In the genomic region with DNA sequence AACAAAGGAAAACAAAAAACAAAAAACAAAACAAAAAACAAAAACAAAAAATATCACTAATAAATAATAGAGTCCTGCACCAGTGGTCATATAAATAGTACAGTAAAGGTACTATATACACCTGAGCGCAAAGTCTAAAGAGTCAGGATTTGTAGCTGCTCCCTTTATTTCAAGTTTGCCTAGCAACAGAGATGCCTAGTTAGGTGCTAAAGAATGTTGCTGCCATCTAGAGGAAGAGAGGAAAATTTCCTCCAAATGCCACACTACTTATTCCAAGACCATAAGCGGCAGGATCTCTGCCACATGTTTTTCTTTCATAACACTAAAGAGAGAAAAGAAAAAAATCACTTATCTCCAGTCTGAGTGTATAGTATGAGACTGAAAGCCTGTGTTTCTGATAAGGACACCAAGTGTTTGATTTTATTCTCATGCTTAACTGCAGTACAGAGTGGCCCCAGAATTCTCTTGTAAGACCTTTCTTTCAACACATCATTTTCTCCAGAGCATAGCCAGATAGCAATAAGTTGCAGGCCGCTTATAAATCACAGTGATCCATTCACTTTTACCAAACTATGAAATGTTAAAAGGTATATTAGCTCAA, we compare ENCODE assay signal across 9 mouse cellular contexts. TPM values are rescaled to one million over a fixed set of nuclear protein-coding genes. Genes with fewer than 3 reads are reported as not detected.
DNase-seq lines count a peak whose midpoint lies in the region; ATAC-seq and TF ChIP-seq lines count a peak whose summit lies in the region.
"Had no signal": no experiment of that assay in that cellular context is flagged by ENCODE, and none has a peak within 500 bp of the region (broad histone marks: within the 10 kb centered on the region; RNA-seq: fewer than 3 reads in every experiment).

No protein-coding gene starts in this region.

- H3K4me3 ChIP-seq in heart, postnatal 0 days (ENCODE audit: low read depth, low read length): no peak overlapping the region
- H3K4me3 ChIP-seq in heart, embryonic 12.5 days: no peak overlapping the region
- no peak overlapping the region for H3K4me3 ChIP-seq in ES-Bruce4 (ENCODE audit: low read depth, low read length)
- no peak overlapping the region for H3K4me3 ChIP-seq in limb, embryonic 15.5 days
- no peak overlapping the region for H3K4me3 ChIP-seq in stomach, embryonic 15.5 days (replicated peaks)
- H3K4me3 ChIP-seq: myocyte had no signal

- no peak overlapping the region for H3K27ac ChIP-seq in heart, postnatal 0 days (ENCODE audit: low read depth)
- H3K27ac ChIP-seq in heart, embryonic 12.5 days (ENCODE audit: poor library complexity, severe bottlenecking): no peak overlapping the region
- no peak overlapping the region for H3K27ac ChIP-seq in ES-Bruce4 (ENCODE audit: insufficient read depth, low read length)
- H3K27ac ChIP-seq in limb, embryonic 15.5 days: no peak overlapping the region
- no peak overlapping the region for H3K27ac ChIP-seq in stomach, embryonic 15.5 days

- DNase-seq in heart, postnatal 0 days (ENCODE audit: low spot score): peak; percentile 76
- peak; percentile 83 for DNase-seq in embryo, embryonic 10.5 days (ENCODE audit: low spot score)
- no peak for DNase-seq in gastrocnemius, adult 8-10 months (ENCODE audit: low spot score in 2 of 2)
- DNase-seq in right cerebral cortex, postnatal 4 days: no peak

- peaks cover 3% of the 10 kb centered on the region; the same call in 1 of the 2 replicates for H3K4me1 ChIP-seq in heart, postnatal 0 days (ENCODE audit: control insufficient read depth, insufficient read depth)
- peaks cover 21% of the 10 kb centered on the region for H3K4me1 ChIP-seq in heart, embryonic 12.5 days (replicated peaks)
- H3K4me1 ChIP-seq in ES-Bruce4 (ENCODE audit: control insufficient read depth, insufficient read depth, low read length): no peaks in the 10 kb centered on the region
- H3K4me1 ChIP-seq in limb, embryonic 15.5 days: peaks cover 3% of the 10 kb centered on the region; the same call in 1 of the 2 replicates
- H3K4me1 ChIP-seq in stomach, embryonic 15.5 days: peaks cover 4% of the 10 kb centered on the region; the same call in 1 of the 2 replicates

- H3K4me2 ChIP-seq in heart, postnatal 0 days (ENCODE audit: low read depth, low read length): no peak overlapping the region
- no peak overlapping the region for H3K4me2 ChIP-seq in heart, embryonic 12.5 days
- H3K4me2 ChIP-seq in limb, embryonic 15.5 days: no peak overlapping the region
- no peak overlapping the region for H3K4me2 ChIP-seq in stomach, embryonic 15.5 days

- no peaks in the 10 kb centered on the region for H3K27me3 ChIP-seq in heart, postnatal 0 days (ENCODE audit: control insufficient read depth, insufficient read depth, low read length)
- H3K27me3 ChIP-seq in heart, embryonic 12.5 days (replicated peaks): no peaks in the 10 kb centered on the region
- H3K27me3 ChIP-seq in ES-Bruce4 (ENCODE audit: control insufficient read depth, insufficient read depth, low read length, poor library complexity, severe bottlenecking): no peaks in the 10 kb centered on the region
- no peaks in the 10 kb centered on the region for H3K27me3 ChIP-seq in limb, embryonic 15.5 days
- H3K27me3 ChIP-seq in stomach, embryonic 15.5 days (replicated peaks): no peaks in the 10 kb centered on the region

- peak; percentile 64 for ATAC-seq in heart, postnatal 0 days (ENCODE audit: insufficient read depth, low read depth)
- ATAC-seq in heart, embryonic 12.5 days (ENCODE audit: insufficient number of reproducible peaks, low FRiP score): no peak
- ATAC-seq in limb, embryonic 15.5 days (ENCODE audit: insufficient number of reproducible peaks, low FRiP score, low TSS enrichment, low read depth): 0 out of 2 replicates have a peak, but pooled peaks have one; percentile 66
- peak; percentile 54; the same call in 1 of the 2 replicates for ATAC-seq in stomach, embryonic 15.5 days (ENCODE audit: insufficient read depth, low FRiP score, low read depth)

- H3K9ac ChIP-seq in heart, postnatal 0 days (replicated peaks; ENCODE audit: low read depth, low read length): no peak overlapping the region
- no peak overlapping the region for H3K9ac ChIP-seq in heart, embryonic 12.5 days
- H3K9ac ChIP-seq in ES-Bruce4 (ENCODE audit: low read depth, poor library complexity, severe bottlenecking): no peak overlapping the region
- no peak overlapping the region for H3K9ac ChIP-seq in limb, embryonic 15.5 days
- H3K9ac ChIP-seq in stomach, embryonic 15.5 days: no peak overlapping the region

- 21% methylated on average over 3 of the region's 3 CpGs for WGBS in heart, postnatal 0 days
- 30% methylated on average over 3 of the region's 3 CpGs for WGBS in heart, embryonic 12.5 days
- WGBS in limb, embryonic 15.5 days: 27% methylated on average over 3 of the region's 3 CpGs
- 32% methylated on average over 3 of the region's 3 CpGs for WGBS in stomach, embryonic 15.5 days

- peak; percentile 90 for TF ChIP-seq CTCF in heart, postnatal 0 days (IDR thresholded peaks at IDR 0.05; ENCODE audit: low read depth)
- peak; percentile 15 for TF ChIP-seq CTCF in ES-Bruce4 (IDR thresholded peaks at IDR 0.05; ENCODE audit: low read depth, low read length)

- H3K9me3 ChIP-seq in heart, postnatal 0 days (replicated peaks; ENCODE audit: control insufficient read depth, low read length): 0 out of 2 replicates have a peak, but pooled peaks cover 6% of the 10 kb centered on the region
- H3K9me3 ChIP-seq in heart, embryonic 12.5 days (replicated peaks): 0 out of 2 replicates have a peak, but pooled peaks cover 2% of the 10 kb centered on the region
- no peaks in the 10 kb centered on the region for H3K9me3 ChIP-seq in ES-Bruce4 (replicated peaks; ENCODE audit: control insufficient read depth, insufficient read depth, low read length, poor library complexity, severe bottlenecking)
- H3K9me3 ChIP-seq in limb, embryonic 15.5 days: no peaks in the 10 kb centered on the region
- no peaks in the 10 kb centered on the region for H3K9me3 ChIP-seq in stomach, embryonic 15.5 days

- no peak for TF ChIP-seq EP300 in heart, postnatal 0 days (IDR thresholded peaks at IDR 0.05; ENCODE audit: low read depth)
- TF ChIP-seq EP300 in ES-Bruce4 (IDR thresholded peaks at IDR 0.05; ENCODE audit: insufficient read depth, low read depth, low read length): no peak

- TF ChIP-seq POLR2A in ES-Bruce4 (IDR thresholded peaks at IDR 0.05; ENCODE audit: insufficient read depth, low read length): no peak

- no peaks in the 10 kb centered on the region for H3K36me3 ChIP-seq in heart, postnatal 0 days (replicated peaks; ENCODE audit: control insufficient read depth, insufficient read depth, low read length)
- H3K36me3 ChIP-seq in heart, embryonic 12.5 days: no peaks in the 10 kb centered on the region
- no peaks in the 10 kb centered on the region for H3K36me3 ChIP-seq in ES-Bruce4 (ENCODE audit: control insufficient read depth, insufficient read depth, low read length, poor library complexity, severe bottlenecking)
- H3K36me3 ChIP-seq in limb, embryonic 15.5 days: no peaks in the 10 kb centered on the region
- no peaks in the 10 kb centered on the region for H3K36me3 ChIP-seq in stomach, embryonic 15.5 days

RNA-seq across cellular contexts. Expression of a gene that starts 16.8 kb away (rescaled TPM):
- not detected in 2 replicates for total RNA-seq in heart, postnatal 0 days (2014; rRNA removed; ENCODE audit: low replicate concordance)
- not detected in 2 replicates for polyA plus RNA-seq in heart, postnatal 0 days (2015; fragmentation: Nextera tagmentation; extraction: Ambion mirVana)
- not detected in 2 replicates for polyA plus RNA-seq in heart, embryonic 12.5 days (2016; fragmentation: Nextera tagmentation; extraction: Ambion mirVana)
- polyA plus RNA-seq in ES-Bruce4 (2011; ENCODE audit: insufficient read depth, insufficient read length, low read depth, missing spikeins): not detected in 2 replicates
- not detected in 2 replicates for polyA plus RNA-seq in limb, embryonic 15.5 days (2015; fragmentation: Nextera tagmentation; extraction: Ambion mirVana)
- polyA plus RNA-seq in stomach, embryonic 15.5 days (2015; fragmentation: Nextera tagmentation; extraction: Ambion mirVana): 0.06 TPM in 1 of 2 replicates, not detected in the other
- total RNA-seq in gastrocnemius, adult 8-10 months (2022): not detected
- polyA plus RNA-seq: myocyte had no signal

Comparison
In these comparisons a context has a peak if more than half of its experiments do, and no peak if none do; other contexts are left out.
1. DNase-seq: peak in heart, postnatal 0 days (single experiment) and embryo, embryonic 10.5 days (single experiment); none in gastrocnemius, adult 8-10 months (0 of 2) and right cerebral cortex, postnatal 4 days (single experiment).